Mouse (Mus musculus) monocyte, adult 5-6 weeks (primary cell): ENCODE results near the gene Cldn5. TPM values are rescaled to one million over a fixed set of nuclear protein-coding genes. Genes with fewer than 3 reads are reported as not detected.

Experiments used
- ATAC-seq: fragments of 153-309, 156-312 bp; replicated peaks from 2 replicates; pipeline ENCODE4 v1.8.0; 2017; ENCODE audit warnings: mild to moderate bottlenecking; ENCODE audit not compliant: low TSS enrichment, insufficient number of reproducible peaks, severe bottlenecking, poor library complexity, low FRiP score
- total RNA-seq: library from RNA; stranded (forward); fragments of 200-1000, 200-491, 200-594 nt; gene quantifications from 3 replicates; pipeline ENCODE4 v1.2.3, GENCODE M21; 2017

The Cldn5 gene
- total RNA-seq: not detected in 3 replicates

GRCm38 (mm10) chr16:18776556-18777100 is at the start of gene Cldn5:
Cldn5 (plus strand) TSS chr16:18776847.
- ATAC-seq: no peak

GRCm38 (mm10) chr16:18727536-18728499 is 48.8 kb upstream of the Cldn5 start:
- no peak for ATAC-seq

- no peak for ATAC-seq
Measured at GRCm38 (mm10) chr16:18729185-18729584, 47.5 kb upstream of the Cldn5 start.

GRCm38 (mm10) chr16:18730640-18731039 is 46.0 kb upstream of the Cldn5 start:
- no peak for ATAC-seq

GRCm38 (mm10) chr16:18733100-18733956 is 43.3 kb upstream of the Cldn5 start:
- no peak for ATAC-seq

GRCm38 (mm10) chr16:18738303-18738702 is 38.3 kb upstream of the Cldn5 start:
- ATAC-seq: no peak

GRCm38 (mm10) chr16:18746268-18747122 is 30.2 kb upstream of the Cldn5 start:
- no peak for ATAC-seq

GRCm38 (mm10) chr16:18751101-18751500 is 25.5 kb upstream of the Cldn5 start:
- ATAC-seq: no peak

GRCm38 (mm10) chr16:18751885-18752499 is 24.7 kb upstream of the Cldn5 start:
- ATAC-seq: no peak

- no peak for ATAC-seq
Measured at GRCm38 (mm10) chr16:18761734-18762133, 14.9 kb upstream of the Cldn5 start.

GRCm38 (mm10) chr16:18762960-18763359 is 13.7 kb upstream of the Cldn5 start:
- no peak for ATAC-seq

- ATAC-seq: no peak
Measured at GRCm38 (mm10) chr16:18766390-18766789, 10.3 kb upstream of the Cldn5 start.

GRCm38 (mm10) chr16:18769501-18769900 is 7.1 kb upstream of the Cldn5 start:
- no peak for ATAC-seq

GRCm38 (mm10) chr16:18773936-18774335 is 2.7 kb upstream of the Cldn5 start:
- no peak for ATAC-seq

- ATAC-seq: no peak
Measured at GRCm38 (mm10) chr16:18775621-18776555, 759 bp upstream of the Cldn5 start.

- ATAC-seq: no peak
Measured at GRCm38 (mm10) chr16:18777101-18778080, 744 bp downstream of the Cldn5 start.
